Mouse (Mus musculus) embryonic facial prominence, embryonic 14.5 days (tissue): ENCODE data around the gene Gtf2i. TPM values are rescaled to one million over a fixed set of nuclear protein-coding genes. Genes with fewer than 3 reads are reported as not detected.

Experiments
- ATAC-seq: fragments of 200-750 bp; cut with Nextera tagmentation; 2 replicates; pipeline ENCODE4 v1.8.0; 2017; ENCODE audit warnings: low read depth, moderate number of reproducible peaks, moderate TSS enrichment
- DNase-seq: peaks from one replicate; pipeline ENCODE4 v3.0.0-alpha.2; 2015; ENCODE audit warnings: low spot score
- H3K27ac ChIP-seq: fragments of 300-500 bp; sonication (generic); replicated peaks from 2 replicates; pipeline ENCODE4 v1.5.1; 2014; ENCODE audit warnings: low read depth, mild to moderate bottlenecking, low read length, moderate library complexity
- H3K27me3 ChIP-seq: fragments of 300-500 bp; sonication (generic); replicated peaks from 2 replicates; pipeline ENCODE4 v1.6.1; 2014; ENCODE audit warnings: low read length; ENCODE audit not compliant: control insufficient read depth, insufficient read depth
- H3K36me3 ChIP-seq: fragments of 300-500 bp; sonication (generic); 2 replicates; pipeline ENCODE4 v1.6.1; 2014; ENCODE audit warnings: low read length, mixed read lengths; ENCODE audit not compliant: control insufficient read depth, insufficient read depth
- H3K4me1 ChIP-seq: fragments of 300-500 bp; sonication (generic); 2 replicates; pipeline ENCODE4 v1.6.1; 2014; ENCODE audit warnings: antibody characterized with exemption, low read length; ENCODE audit not compliant: control insufficient read depth, insufficient read depth
- H3K4me2 ChIP-seq: fragments of 300-500 bp; sonication (generic); 2 replicates; pipeline ENCODE4 v1.6.1; 2014; ENCODE audit warnings: low read depth, mild to moderate bottlenecking, low read length, moderate library complexity, mixed read lengths
- H3K4me3 ChIP-seq: fragments of 300-500 bp; sonication (generic); 2 replicates; pipeline ENCODE4 v1.5.1; 2014; ENCODE audit warnings: low read depth, mild to moderate bottlenecking, low read length
- H3K9ac ChIP-seq: fragments of 300-500 bp; sonication (generic); 2 replicates; pipeline ENCODE4 v1.6.1; 2014; ENCODE audit warnings: low read depth, mild to moderate bottlenecking, low read length, moderate library complexity, mixed read lengths
- H3K9me3 ChIP-seq: fragments of 300-500 bp; sonication (generic); 2 replicates; pipeline ENCODE4 v1.6.1; 2016; ENCODE audit warnings: low read length; ENCODE audit not compliant: control insufficient read depth
- WGBS: fragments of 180-500 bp; shearing (Covaris S2); extraction: QIAGEN DNeasy Blood & Tissue Kit; methylation state at CpG from one replicate; pipeline ENCODE4 v1.1.7; 2014; 5-methylcytosine and 5-hydroxymethylcytosine counted together
- polyA plus RNA-seq: library from polyadenylated mRNA; unstranded; fragments of >200 nt; fragmentation: Nextera tagmentation; extraction: Ambion mirVana; gene quantifications from 2 replicates; pipeline ENCODE4 v1.2.1, GENCODE M21; 2014

Gtf2i gene
- polyA plus RNA-seq, 1 experiment from 2014 or later, result 141 TPM

DNA sequence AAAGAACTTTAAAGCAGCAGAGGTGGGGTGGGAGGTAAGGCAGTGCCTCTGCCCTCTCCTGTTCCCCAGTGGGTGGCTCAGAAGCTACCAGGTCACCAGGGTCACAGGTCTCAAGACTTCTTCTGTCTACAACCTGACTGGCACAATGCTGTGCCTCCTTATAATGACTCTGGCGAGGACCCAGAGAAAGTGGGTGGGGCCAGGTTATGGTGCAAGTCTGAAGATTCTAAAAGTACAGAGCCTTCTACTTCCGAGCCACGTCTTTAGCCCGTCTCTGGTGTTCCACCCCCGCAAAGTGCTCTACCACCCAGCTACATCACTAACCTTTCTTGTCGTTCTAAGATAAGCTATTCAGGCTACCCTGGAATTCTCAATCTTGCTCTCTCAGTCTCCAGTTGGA, 82.4 kb downstream of the Gtf2i start:
- peaks cover 16% of the 10 kb centered on the region for H3K36me3 ChIP-seq
- peaks cover 8% of the 10 kb centered on the region; the same call in 1 of the 2 replicates for H3K4me1 ChIP-seq
- H3K4me2 ChIP-seq, result no peak overlapping the region
- no peak for ATAC-seq
- no peak overlapping the region for H3K4me3 ChIP-seq
- no peak overlapping the region; the same call in 1 of the 2 replicates for H3K27ac ChIP-seq
- H3K27me3 ChIP-seq, result no peaks in the 10 kb centered on the region
- no peak for DNase-seq
- 72% methylated on average over 6 of the region's 6 CpGs for WGBS
- H3K9me3 ChIP-seq, result no peaks in the 10 kb centered on the region
- no peak overlapping the region for H3K9ac ChIP-seq

GRCm38 (mm10) chr5:134231376-134231775, 83.2 kb downstream of the Gtf2i start:
- ATAC-seq (no peak), DNase-seq (no peak)
- peaks cover 8% of the 10 kb centered on the region for H3K36me3 ChIP-seq
- whole genome bisulfite sequencing, result 71% methylated on average over 5 of the region's 5 CpGs
- H3K4me3 ChIP-seq, result no peak overlapping the region
- no peak overlapping the region for H3K4me2 ChIP-seq
- no peak overlapping the region for H3K27ac ChIP-seq
- no peaks in the 10 kb centered on the region for H3K9me3 ChIP-seq
- peaks cover 13% of the 10 kb centered on the region; the same call in 1 of the 2 replicates for H3K4me1 ChIP-seq
- no peak overlapping the region for H3K9ac ChIP-seq
- H3K27me3 ChIP-seq, result no peaks in the 10 kb centered on the region

GRCm38 (mm10) chr5:134229391-134229790, 85.2 kb downstream of the Gtf2i start, which contains the start of gene Ncf1:
Gene Ncf1, minus strand, starts transcription at chr5:134229625.
- ATAC-seq, result no peak
- H3K36me3 ChIP-seq, result no peaks in the 10 kb centered on the region
- H3K9ac ChIP-seq, result no peak within 1 kb of the TSS
- no peak for DNase-seq
- no peaks in the 10 kb centered on the region for H3K9me3 ChIP-seq
- H3K4me2 ChIP-seq, result no peak within 1 kb of the TSS
- no peaks in the 10 kb centered on the region for H3K27me3 ChIP-seq
- WGBS, result 81% methylated on average over 7 of the region's 7 CpGs
- no peak within 1 kb of the TSS for H3K27ac ChIP-seq
- H3K4me3 ChIP-seq, result no peak within 1 kb of the TSS
- H3K4me1 ChIP-seq, result peaks cover 4% of the 10 kb centered on the region; the same call in 1 of the 2 replicates

GRCm38 (mm10) chr5:134228249-134228638, 86.3 kb downstream of the Gtf2i start:
- no peaks in the 10 kb centered on the region for H3K9me3 ChIP-seq
- DNase-seq, result no peak
- H3K4me3 ChIP-seq, result no peak overlapping the region
- H3K27me3 ChIP-seq, result no peaks in the 10 kb centered on the region
- peaks cover 4% of the 10 kb centered on the region; the same call in 1 of the 2 replicates for H3K4me1 ChIP-seq
- H3K4me2 ChIP-seq, result no peak overlapping the region
- no peak for ATAC-seq
- H3K27ac ChIP-seq, result 0 out of 2 replicates have a peak overlapping the region, but pooled peaks have one; percentile 33
- WGBS, result 72% methylated on average over 6 of the region's 6 CpGs
- no peak overlapping the region for H3K9ac ChIP-seq
- no peaks in the 10 kb centered on the region for H3K36me3 ChIP-seq

DNA sequence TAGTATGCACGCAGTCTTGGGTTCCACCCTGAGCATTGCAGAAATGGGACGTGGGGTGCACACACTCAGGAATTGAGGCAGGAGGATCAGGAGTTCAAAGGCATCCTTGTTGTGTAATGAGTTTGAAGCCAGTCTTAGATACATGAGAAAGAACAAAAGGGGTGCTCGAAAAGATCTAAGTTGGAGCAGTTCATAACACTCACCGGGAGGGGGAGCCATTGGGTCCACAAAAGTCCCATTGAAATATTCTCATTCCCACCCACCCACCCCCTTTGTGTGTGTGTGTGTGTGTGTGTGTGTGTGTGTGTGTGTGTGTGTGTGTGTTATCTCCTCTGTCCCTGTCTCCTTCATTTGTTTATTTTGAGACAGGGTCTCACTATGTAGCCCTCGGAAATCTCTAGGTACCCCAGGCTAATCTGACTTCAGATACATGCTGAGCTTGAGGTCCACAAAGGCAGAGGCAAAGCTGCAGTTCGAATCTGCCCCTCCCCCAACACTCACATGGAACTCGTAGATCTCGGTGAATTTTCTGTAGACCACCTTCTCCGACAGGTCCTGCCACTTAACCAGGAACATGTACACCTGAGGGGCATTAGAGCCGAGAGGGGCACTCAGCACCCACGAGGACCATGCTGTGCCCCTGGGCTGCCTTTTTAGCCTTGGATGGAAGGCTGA, 86.8 kb downstream of the Gtf2i start:
- Histone ChIP-seq H3K4me1 (peaks cover 4% of the 10 kb centered on the region; the same call in 1 of the 2 replicates), H3K36me3 (no peaks in the 10 kb centered on the region), H3K9ac (no peak overlapping the region), H3K4me2 (no peak overlapping the region), H3K9me3 (no peaks in the 10 kb centered on the region), H3K27me3 (peaks cover 2% of the 10 kb centered on the region), H3K4me3 (no peak overlapping the region), H3K27ac (0 out of 2 replicates have a peak overlapping the region, but pooled peaks have one; percentile 33)
- no peak for ATAC-seq
- DNase-seq, result no peak
- 36% methylated on average over 10 of the region's 11 CpGs for WGBS

- no peak overlapping the region for H3K4me3 ChIP-seq
- peaks cover 6% of the 10 kb centered on the region; the same call in 1 of the 2 replicates for H3K4me1 ChIP-seq
- no peak overlapping the region for H3K27ac ChIP-seq
- no peak overlapping the region for H3K9ac ChIP-seq
- no peak for ATAC-seq
- no peak for DNase-seq
- 60% methylated on average over 12 of the region's 12 CpGs for WGBS
- H3K36me3 ChIP-seq, result no peaks in the 10 kb centered on the region
- H3K4me2 ChIP-seq, result no peak overlapping the region
- no peaks in the 10 kb centered on the region for H3K9me3 ChIP-seq
- H3K27me3 ChIP-seq, result peaks cover 9% of the 10 kb centered on the region
Observed at GRCm38 (mm10) chr5:134226946-134227345, 87.6 kb downstream of the Gtf2i start.

- Histone ChIP-seq H3K9ac (no peak overlapping the region), H3K4me3 (no peak overlapping the region), H3K9me3 (no peaks in the 10 kb centered on the region), H3K4me1 (peaks cover 12% of the 10 kb centered on the region; the same call in 1 of the 2 replicates), H3K36me3 (no peaks in the 10 kb centered on the region), H3K27me3 (peaks cover 10% of the 10 kb centered on the region), H3K27ac (no peak overlapping the region), H3K4me2 (no peak overlapping the region)
- DNase-seq (no peak), ATAC-seq (no peak)
- WGBS, result 79% methylated on average over 30 of the region's 30 CpGs
Observed at GRCm38 (mm10) chr5:134225110-134225901, 89.3 kb downstream of the Gtf2i start.

- Histone ChIP-seq H3K27me3 (peaks cover 10% of the 10 kb centered on the region), H3K4me2 (peak overlapping the region; percentile 64), H3K4me3 (peak overlapping the region; percentile 33), H3K4me1 (peaks cover 9% of the 10 kb centered on the region; the same call in 1 of the 2 replicates), H3K36me3 (peaks cover 8% of the 10 kb centered on the region), H3K27ac (no peak overlapping the region), H3K9me3 (no peaks in the 10 kb centered on the region), H3K9ac (peak overlapping the region; percentile 63)
- ATAC-seq, result 0 out of 2 replicates have a peak, but pooled peaks have one; percentile 16
- DNase-seq, result no peak
- 3% methylated on average over 25 of the region's 36 CpGs for WGBS
Observed at GRCm38 (mm10) chr5:134221708-134222150, 92.8 kb downstream of the Gtf2i start.
